Mouse (Mus musculus) limb, embryonic 11.5 days (tissue): ENCODE results near the gene Uchl3. TPM values are rescaled to one million over a fixed set of nuclear protein-coding genes. Genes with fewer than 3 reads are reported as not detected.
A peak's percentile ranks its signal among the peaks of the same experiment; 100 is the strongest.

ENCODE experiments used
- ATAC-seq: fragments of 200-750 bp; cut with Nextera tagmentation; 2 replicates; pipeline ENCODE4 v1.8.0; 2017; ENCODE audit warnings: low read depth; ENCODE audit not compliant: insufficient number of reproducible peaks, low FRiP score, low TSS enrichment
- DNase-seq: peaks from one replicate; pipeline ENCODE4 v3.0.0-alpha.2; 2015; ENCODE audit warnings: low spot score
- H3K27ac ChIP-seq: fragments of 300-500 bp; sonication (generic); replicated peaks from 2 replicates; pipeline ENCODE4 v1.5.1; 2014; ENCODE audit warnings: low read depth, mild to moderate bottlenecking, low read length
- H3K27me3 ChIP-seq: fragments of 300-500 bp; sonication (generic); 2 replicates; pipeline ENCODE4 v1.6.1; 2014; ENCODE audit warnings: mild to moderate bottlenecking, low read length, mixed read lengths; ENCODE audit not compliant: control insufficient read depth, insufficient read depth
- H3K36me3 ChIP-seq: fragments of 300-500 bp; sonication (generic); 2 replicates; pipeline ENCODE4 v1.6.1; 2014; ENCODE audit warnings: mild to moderate bottlenecking, low read length, moderate library complexity, mixed read lengths; ENCODE audit not compliant: control insufficient read depth, insufficient read depth
- H3K4me1 ChIP-seq: fragments of 300-500 bp; sonication (generic); 2 replicates; pipeline ENCODE4 v1.6.1; 2014; ENCODE audit warnings: low read length, mixed read lengths; ENCODE audit not compliant: control insufficient read depth, insufficient read depth
- H3K4me2 ChIP-seq: fragments of 300-500 bp; sonication (generic); 2 replicates; pipeline ENCODE4 v1.6.1; 2014; ENCODE audit warnings: low read depth, mild to moderate bottlenecking, moderate library complexity; ENCODE audit not compliant: severe bottlenecking
- H3K4me3 ChIP-seq: fragments of 300-500 bp; sonication (generic); 2 replicates; pipeline ENCODE4 v1.5.1; 2014; ENCODE audit warnings: low read depth, low read length
- H3K9ac ChIP-seq: fragments of 300-500 bp; sonication (generic); 2 replicates; pipeline ENCODE4 v1.6.1; 2014; ENCODE audit warnings: mild to moderate bottlenecking, low read length
- H3K9me3 ChIP-seq: fragments of 300-500 bp; sonication (generic); 2 replicates; pipeline ENCODE4 v1.6.1; 2016; ENCODE audit warnings: low read length; ENCODE audit not compliant: control insufficient read depth
- WGBS: fragments of 180-500 bp; shearing (Covaris S2); extraction: QIAGEN DNeasy Blood & Tissue Kit; methylation state at CpG from one replicate; pipeline ENCODE4 v1.1.7; 2014; 5-methylcytosine and 5-hydroxymethylcytosine counted together
- polyA plus RNA-seq: library from polyadenylated mRNA; unstranded; fragments of >200 nt; fragmentation: Nextera tagmentation; extraction: Ambion mirVana; gene quantifications from 2 replicates; pipeline ENCODE4 v1.2.1, GENCODE M21; 2014

Gene Uchl3
- 165 and 174 TPM in 2 replicates for polyA plus RNA-seq

- WGBS = under 1% methylated on average over 58 of the region's 81 CpGs
- no peaks in the 10 kb centered on the region for H3K36me3 ChIP-seq
- ATAC-seq (peak; percentile 93), DNase-seq (peak; percentile 100)
- no peaks in the 10 kb centered on the region for H3K9me3 ChIP-seq
- peak within 1 kb of the TSS; percentile 97 for H3K4me3 ChIP-seq
- H3K4me2 ChIP-seq = peak within 1 kb of the TSS; percentile 78
- no peak within 1 kb of the TSS; the same call in 1 of the 2 replicates for H3K27ac ChIP-seq
- H3K4me1 ChIP-seq = no peaks in the 10 kb centered on the region
- H3K9ac ChIP-seq = peak within 1 kb of the TSS; percentile 71
- H3K27me3 ChIP-seq = no peaks in the 10 kb centered on the region
These were observed at the start of gene Uchl3 for GRCm38 (mm10) chr14:101653581-101654525. TSS of gene Uchl3 (plus strand) at chr14:101653967.

GRCm38 (mm10) chr14:101605843-101606242 lies 47.9 kb upstream of the Uchl3 start:
- no peak for DNase-seq
- Histone ChIP-seq H3K4me2 (no peak overlapping the region), H3K9ac (no peak overlapping the region), H3K36me3 (no peaks in the 10 kb centered on the region), H3K4me1 (0 out of 2 replicates have a peak, but pooled peaks cover 5% of the 10 kb centered on the region), H3K27ac (no peak overlapping the region), H3K9me3 (no peaks in the 10 kb centered on the region), H3K4me3 (no peak overlapping the region), H3K27me3 (no peaks in the 10 kb centered on the region)
- no peak for ATAC-seq
- WGBS = 87% methylated on average over 2 of the region's 2 CpGs

- H3K36me3 ChIP-seq = no peaks in the 10 kb centered on the region
- H3K4me3 ChIP-seq = peak overlapping the region; percentile 71
- H3K27ac ChIP-seq = no peak overlapping the region
- H3K4me2 ChIP-seq = peak overlapping the region; percentile 100
- H3K9me3 ChIP-seq = no peaks in the 10 kb centered on the region
- ATAC-seq = peak; percentile 39
- DNase-seq = peak; percentile 69
- peak overlapping the region; percentile 68 for H3K9ac ChIP-seq
- 0 out of 2 replicates have a peak, but pooled peaks cover 5% of the 10 kb centered on the region for H3K4me1 ChIP-seq
- H3K27me3 ChIP-seq = no peaks in the 10 kb centered on the region
- WGBS = under 1% methylated on average over 62 of the region's 62 CpGs
These were observed 45.9 kb upstream of the Uchl3 start for GRCm38 (mm10) chr14:101607631-101608518.

- ATAC-seq (peak; percentile 87), DNase-seq (peak; percentile 87)
- Histone ChIP-seq H3K36me3 (no peaks in the 10 kb centered on the region), H3K4me1 (0 out of 2 replicates have a peak, but pooled peaks cover 5% of the 10 kb centered on the region), H3K9me3 (no peaks in the 10 kb centered on the region), H3K4me2 (peak within 1 kb of the TSS; percentile 100), H3K27me3 (no peaks in the 10 kb centered on the region), H3K4me3 (peak within 1 kb of the TSS; percentile 71), H3K27ac (no peak within 1 kb of the TSS), H3K9ac (peak within 1 kb of the TSS; percentile 68)
- 0% methylated on average over 62 of the region's 62 CpGs for WGBS
These were observed 45.0 kb upstream of the Uchl3 start, which contains the start of gene Tbc1d4 for GRCm38 (mm10) chr14:101608519-101609368. TSS of gene Tbc1d4 (minus strand) at chr14:101609191.

- Histone ChIP-seq H3K27me3 (no peaks in the 10 kb centered on the region), H3K27ac (no peak overlapping the region), H3K4me2 (no peak overlapping the region), H3K9ac (no peak overlapping the region), H3K9me3 (no peaks in the 10 kb centered on the region), H3K36me3 (no peaks in the 10 kb centered on the region), H3K4me3 (no peak overlapping the region), H3K4me1 (0 out of 2 replicates have a peak, but pooled peaks cover 5% of the 10 kb centered on the region)
- ATAC-seq = no peak
- 82% methylated on average over 10 of the region's 10 CpGs for WGBS
- no peak for DNase-seq
These were observed 43.1 kb upstream of the Uchl3 start for GRCm38 (mm10) chr14:101610701-101611100.

GRCm38 (mm10) chr14:101613206-101613605 lies 40.6 kb upstream of the Uchl3 start:
- H3K27ac ChIP-seq = no peak overlapping the region
- no peak for DNase-seq
- H3K4me3 ChIP-seq = no peak overlapping the region
- no peak overlapping the region for H3K4me2 ChIP-seq
- ATAC-seq = no peak
- no peaks in the 10 kb centered on the region for H3K9me3 ChIP-seq
- 0 out of 2 replicates have a peak, but pooled peaks cover under 1% of the 10 kb centered on the region for H3K4me1 ChIP-seq
- no peak overlapping the region for H3K9ac ChIP-seq
- H3K36me3 ChIP-seq = no peaks in the 10 kb centered on the region
- 59% methylated on average over 1 of the region's 1 CpGs for WGBS
- H3K27me3 ChIP-seq = no peaks in the 10 kb centered on the region

GRCm38 (mm10) chr14:101616178-101616577 lies 37.6 kb upstream of the Uchl3 start:
- H3K4me1 ChIP-seq = no peaks in the 10 kb centered on the region
- no peak overlapping the region for H3K4me2 ChIP-seq
- WGBS = 80% methylated on average over 9 of the region's 9 CpGs
- no peaks in the 10 kb centered on the region for H3K36me3 ChIP-seq
- no peak overlapping the region for H3K9ac ChIP-seq
- H3K4me3 ChIP-seq = no peak overlapping the region
- no peaks in the 10 kb centered on the region for H3K27me3 ChIP-seq
- ATAC-seq (no peak), DNase-seq (no peak)
- H3K27ac ChIP-seq = no peak overlapping the region
- H3K9me3 ChIP-seq = no peaks in the 10 kb centered on the region
